Mouse (Mus musculus) CH12.LX (cell line): ENCODE results near the gene Hoxa9. TPM values are rescaled to one million over a fixed set of nuclear protein-coding genes. Genes with fewer than 3 reads are reported as not detected.

ENCODE experiments used
- DNase-seq: peaks from one replicate; pipeline ENCODE4 v3.0.0-alpha.2; 2013; ENCODE audit errors: extremely low read depth
- H3K27ac ChIP-seq: 2 replicates; pipeline ENCODE4 v1.5.1; 2012; ENCODE audit warnings: low read depth, mild to moderate bottlenecking, control low read depth, moderate library complexity; ENCODE audit not compliant: insufficient read depth
- H3K27me3 ChIP-seq: replicated peaks from 2 replicates; pipeline ENCODE3; 2012; ENCODE audit warnings: inconsistent platforms
- H3K36me3 ChIP-seq, 2 experiments: replicated peaks in 1 of 2; 2 replicates each; pipeline versions ENCODE3 to v1.6.1; 2012; ENCODE audit warnings: inconsistent platforms in 1 of 2, low read length in 1 of 2, mild to moderate bottlenecking in 1 of 2, mixed read lengths in 1 of 2, moderate library complexity in 1 of 2; ENCODE audit not compliant: control insufficient read depth in 1 of 2, insufficient read depth in 1 of 2
- H3K4me1 ChIP-seq, 2 experiments: 2 replicates each; pipeline ENCODE4 v1.6.1; 2012; ENCODE audit warnings: inconsistent platforms in 1 of 2, moderate library complexity in 1 of 2; ENCODE audit not compliant: insufficient read depth in 2 of 2, control insufficient read depth in 1 of 2
- H3K4me2 ChIP-seq: 2 replicates; pipeline ENCODE4 v1.6.1; 2012; ENCODE audit warnings: low read depth, mild to moderate bottlenecking, control low read depth; ENCODE audit not compliant: poor library complexity, insufficient read depth, severe bottlenecking
- H3K4me3 ChIP-seq, 3 experiments: fragments of 150-350 bp in 1 of 3; sonication (generic) in 1 of 3; replicated peaks in 1 of 3; 2 replicates each; pipeline versions ENCODE3 to v1.5.1; 2011 to 2012; ENCODE audit warnings: low read depth in 2 of 3, low read length in 2 of 3, mild to moderate bottlenecking in 2 of 3, moderate library complexity in 2 of 3, control low read depth in 1 of 3, improper control_type of control experiment in 1 of 3, inconsistent platforms in 1 of 3, mixed read lengths in 1 of 3; ENCODE audit not compliant: poor library complexity in 1 of 3
- H3K79me2 ChIP-seq: replicated peaks from 2 replicates; pipeline ENCODE4 v1.6.1; 2012; ENCODE audit warnings: mild to moderate bottlenecking, moderate library complexity; ENCODE audit not compliant: control insufficient read depth, poor library complexity, insufficient read depth, severe bottlenecking; ENCODE audit errors: extremely low read depth
- H3K9ac ChIP-seq: 2 replicates; pipeline ENCODE4 v1.6.1; 2012; ENCODE audit warnings: low read depth, mild to moderate bottlenecking, control low read depth, moderate library complexity; ENCODE audit not compliant: insufficient read depth
- H3K9me3 ChIP-seq: replicated peaks from 2 replicates; pipeline ENCODE3; 2012; ENCODE audit warnings: low read length, inconsistent platforms, mixed read lengths
- BHLHE40 ChIP-seq: IDR thresholded peaks from 2 replicates; pipeline ENCODE4 v1.6.1; 2011; ENCODE audit warnings: mild to moderate bottlenecking, low read depth, low read length, improper control_type of control experiment
- CHD1 ChIP-seq: IDR thresholded peaks from 2 replicates; pipeline ENCODE4 v1.6.1; 2012; ENCODE audit warnings: low read depth, low read length, improper control_type of control experiment, inconsistent platforms
- CTCF ChIP-seq, 2 experiments: IDR thresholded peaks in 1 of 2; conservative IDR thresholded peaks in 1 of 2; 2 replicates each; pipeline ENCODE4 v1.5.1; 2011 to 2012; ENCODE audit warnings: low read depth in 2 of 2, low read length in 2 of 2, improper control_type of control experiment in 1 of 2, inconsistent platforms in 1 of 2, mild to moderate bottlenecking in 1 of 2, moderate library complexity in 1 of 2
- E2F4 ChIP-seq: IDR thresholded peaks from 2 replicates; pipeline ENCODE4 v1.6.1; 2011; ENCODE audit warnings: low read depth, low read length, improper control_type of control experiment; ENCODE audit not compliant: insufficient replicate concordance
- ELF1 ChIP-seq: IDR thresholded peaks from 2 replicates; pipeline ENCODE4 v1.6.1; 2014; ENCODE audit warnings: low read depth, mild to moderate bottlenecking, inconsistent platforms, low read length, improper control_type of control experiment
- EP300 ChIP-seq: IDR thresholded peaks from 2 replicates; pipeline ENCODE4 v1.6.1; 2011; ENCODE audit warnings: low read length, improper control_type of control experiment
- ETS1 ChIP-seq: conservative IDR thresholded peaks from 2 replicates; pipeline ENCODE4 v1.6.1; 2012; ENCODE audit warnings: low read depth, mild to moderate bottlenecking, inconsistent platforms, low read length, improper control_type of control experiment, moderate library complexity
- GABPA ChIP-seq: IDR thresholded peaks from 2 replicates; pipeline ENCODE4 v1.6.1; 2012; ENCODE audit warnings: low read depth, low read length, improper control_type of control experiment, inconsistent platforms; ENCODE audit not compliant: insufficient replicate concordance
- HCFC1 ChIP-seq: IDR thresholded peaks from 2 replicates; pipeline ENCODE4 v1.6.1; 2012; ENCODE audit warnings: low read depth, mild to moderate bottlenecking, inconsistent platforms, low read length, improper control_type of control experiment
- IRF4 ChIP-seq: IDR thresholded peaks from 2 replicates; pipeline ENCODE4 v1.6.1; 2014; ENCODE audit warnings: low read depth, mild to moderate bottlenecking, inconsistent platforms, low read length, improper control_type of control experiment
- KAT2A ChIP-seq: IDR thresholded peaks from 2 replicates; pipeline ENCODE4 v1.6.1; 2012; ENCODE audit warnings: low read length, improper control_type of control experiment, inconsistent platforms; ENCODE audit not compliant: insufficient replicate concordance
- MAFK ChIP-seq: IDR thresholded peaks from 2 replicates; pipeline ENCODE4 v1.6.1; 2011; ENCODE audit warnings: low read length, improper control_type of control experiment; ENCODE audit not compliant: insufficient replicate concordance
- MAX ChIP-seq: IDR thresholded peaks from 2 replicates; pipeline ENCODE4 v1.6.1; 2011; ENCODE audit warnings: low read length, improper control_type of control experiment
- MAZ ChIP-seq: IDR thresholded peaks from 2 replicates; pipeline ENCODE4 v1.6.1; 2012; ENCODE audit warnings: low read depth, mild to moderate bottlenecking, inconsistent platforms, low read length, improper control_type of control experiment, moderate library complexity
- MEF2A ChIP-seq: IDR thresholded peaks from 2 replicates; pipeline ENCODE4 v1.6.1; 2014; ENCODE audit warnings: low read depth, mild to moderate bottlenecking, inconsistent platforms, low read length, improper control_type of control experiment, borderline replicate concordance
- MYC ChIP-seq: IDR thresholded peaks from 2 replicates; pipeline ENCODE4 v1.6.1; 2011; ENCODE audit warnings: low read depth, mild to moderate bottlenecking, improper control_type of control experiment, low read length
- NRF1 ChIP-seq: IDR thresholded peaks from 2 replicates; pipeline ENCODE4 v1.6.1; 2014; ENCODE audit warnings: low read depth, mild to moderate bottlenecking, inconsistent platforms, low read length, improper control_type of control experiment, moderate library complexity
- PAX5 ChIP-seq: IDR thresholded peaks from 2 replicates; pipeline ENCODE4 v1.6.1; 2012; ENCODE audit warnings: low read length, inconsistent platforms, mixed read lengths
- POLR2AphosphoS2 ChIP-seq: IDR thresholded peaks from 2 replicates; pipeline ENCODE4 v1.6.1; 2011; ENCODE audit warnings: low read depth, low read length, improper control_type of control experiment
- RAD21 ChIP-seq: IDR thresholded peaks from 2 replicates; pipeline ENCODE4 v1.6.1; 2011; ENCODE audit warnings: low read depth, mild to moderate bottlenecking, low read length, improper control_type of control experiment, moderate library complexity
- SIN3A ChIP-seq: IDR thresholded peaks from 2 replicates; pipeline ENCODE4 v1.6.1; 2012; ENCODE audit warnings: low read length, improper control_type of control experiment, inconsistent platforms
- TCF12 ChIP-seq: IDR thresholded peaks from 2 replicates; pipeline ENCODE4 v1.6.1; 2014; ENCODE audit warnings: low read depth, mild to moderate bottlenecking, inconsistent platforms, low read length, improper control_type of control experiment
- UBTF ChIP-seq: IDR thresholded peaks from 2 replicates; pipeline ENCODE4 v1.6.1; 2012; ENCODE audit warnings: low read depth, mild to moderate bottlenecking, inconsistent platforms, low read length, improper control_type of control experiment, moderate library complexity
- USF1 ChIP-seq: IDR thresholded peaks from 2 replicates; pipeline ENCODE4 v1.6.1; 2014; ENCODE audit warnings: low read depth, mild to moderate bottlenecking, inconsistent platforms, low read length, improper control_type of control experiment
- USF2 ChIP-seq: conservative IDR thresholded peaks from 2 replicates; pipeline ENCODE4 v1.6.1; 2011; ENCODE audit warnings: low read depth, low read length, improper control_type of control experiment
- ZKSCAN1 ChIP-seq: IDR thresholded peaks from 2 replicates; pipeline ENCODE4 v1.6.1; 2012; ENCODE audit warnings: low read depth, inconsistent platforms, low read length, improper control_type of control experiment, borderline replicate concordance
- dilution Hi-C: fragments of 300-500 bp; cut with MboI; formaldehyde crosslinking; loops from 2 replicates; pipeline ENCODE4 v1.14.3; 2020; ENCODE audit warnings: low sequenced_read_pairs; ENCODE audit not compliant: extremely low pct_unique_long_range_greater_than_20kb, extremely low pct_ligation_motif_present
- in situ Hi-C: fragments of 300-500 bp; cut with MboI; formaldehyde crosslinking; loops from 3 replicates; pipeline ENCODE4 v1.14.3; 2019; ENCODE audit warnings: low sequenced_read_pairs, low pct_ligation_motif_present, low pct_unique_long_range_greater_than_20kb, mixed read lengths
- polyA plus RNA-seq: library from polyadenylated mRNA; unstranded; fragments of >175 nt; gene quantifications from 2 replicates; pipeline ENCODE4 v1.2.1, GENCODE M21; 2012; ENCODE audit warnings: low read depth; ENCODE audit not compliant: insufficient read length
- total RNA-seq, 2 experiments: library from RNA; depleted of rRNA; stranded (reverse); fragments of 300-350 nt in 1 of 2; fragments of >200 nt in 1 of 2; gene quantifications; 2 replicates each; pipeline ENCODE4 v1.2.3; 2012 to 2014

Hoxa9 gene
- total and polyA plus RNA-seq, 3 experiments, result 0.30 to 0.47 (median 0.30) TPM

GRCm38 (mm10) chr6:52275563-52276280, 44.8 kb upstream of the Hoxa9 start:
- no peak overlapping the region for H3K4me2 ChIP-seq
- no peaks in the 10 kb centered on the region for H3K79me2 ChIP-seq
- no peak overlapping the region for H3K9ac ChIP-seq
- in situ Hi-C loops (loop anchor here (25.0 kb wide), 1 partner anchor 312 kb away; no protein-coding TSS in a partner anchor), dilution Hi-C loops (no loop called here)
- H3K4me3 ChIP-seq, result no peak overlapping the region
- DNase-seq, result no peak
- TF ChIP-seq PAX5, result no peak
- no peak for TF ChIP-seq MYC
- TF ChIP-seq GABPA, result no peak
- TF ChIP-seq CTCF (conservative IDR thresholded peaks at IDR 0.05 in 1 of 2, IDR thresholded peaks at IDR 0.05 in 1 of 2; ENCODE audit: low read depth in 2 of 2, low read length in 2 of 2), result no peak
- TF ChIP-seq ETS1, result no peak
- no peak for TF ChIP-seq USF1
- no peak for TF ChIP-seq ELF1
- no peak for TF ChIP-seq POLR2AphosphoS2
- TF ChIP-seq RAD21, result no peak
- no peak for TF ChIP-seq E2F4
- TF ChIP-seq ZKSCAN1, result no peak
- no peak for TF ChIP-seq TCF12
- TF ChIP-seq EP300, result no peak
- TF ChIP-seq UBTF, result no peak
- H3K9me3 ChIP-seq, result no peaks in the 10 kb centered on the region
- no peaks in the 10 kb centered on the region for H3K36me3 ChIP-seq
- peaks cover 0 to 8% of the 10 kb centered on the region in 2 experiments; a peak in 2 of 4 replicates for H3K4me1 ChIP-seq
- no peaks in the 10 kb centered on the region for H3K27me3 ChIP-seq
- no peak overlapping the region for H3K27ac ChIP-seq

DNA sequence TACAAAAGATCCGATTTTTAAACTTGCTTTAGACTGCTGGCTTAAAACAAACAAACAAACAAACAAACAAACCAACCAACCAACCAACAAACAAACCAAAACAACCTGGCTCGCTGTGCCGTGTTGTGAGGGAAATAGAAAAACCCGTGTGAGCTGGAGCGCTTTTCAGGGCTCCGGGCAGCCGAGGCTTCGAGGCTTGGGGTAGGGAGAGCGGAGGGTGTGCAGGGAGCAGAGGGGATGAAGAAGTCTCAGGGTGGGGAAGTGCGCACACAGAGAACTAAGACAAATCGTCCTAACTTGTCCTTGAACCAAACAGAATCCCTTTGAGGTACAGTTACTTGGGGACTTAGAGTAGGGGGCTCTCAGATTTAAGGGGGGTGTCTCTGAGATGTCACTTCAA, 43.7 kb upstream of the Hoxa9 start:
- Histone ChIP-seq H3K79me2 (no peaks in the 10 kb centered on the region), H3K36me3 (no peaks in the 10 kb centered on the region), H3K27ac (no peak overlapping the region), H3K4me2 (no peak overlapping the region), H3K4me1 (peaks cover 0 to 10% of the 10 kb centered on the region in 2 experiments; a peak in 2 of 4 replicates), H3K27me3 (no peaks in the 10 kb centered on the region), H3K9me3 (no peaks in the 10 kb centered on the region), H3K9ac (no peak overlapping the region), H3K4me3 (no peak overlapping the region)
- dilution Hi-C loops, result no loop called here
- in situ Hi-C loops, result loop anchor here (25.0 kb wide), 1 partner anchor 638 kb away; no protein-coding TSS in a partner anchor
- DNase-seq, result no peak
- TF ChIP-seq BHLHE40 (no peak), RAD21 (no peak), ETS1 (no peak), MAZ (no peak), NRF1 (no peak), SIN3A (no peak), MEF2A (no peak), HCFC1 (no peak), TCF12 (no peak), USF1 (no peak), MAX (no peak), MAFK (no peak), EP300 (no peak), USF2 (no peak), ZKSCAN1 (no peak), IRF4 (no peak), CHD1 (no peak), POLR2AphosphoS2 (no peak), KAT2A (no peak)
